ENCODE assay signal across 17 mouse cellular contexts in the genomic region with DNA sequence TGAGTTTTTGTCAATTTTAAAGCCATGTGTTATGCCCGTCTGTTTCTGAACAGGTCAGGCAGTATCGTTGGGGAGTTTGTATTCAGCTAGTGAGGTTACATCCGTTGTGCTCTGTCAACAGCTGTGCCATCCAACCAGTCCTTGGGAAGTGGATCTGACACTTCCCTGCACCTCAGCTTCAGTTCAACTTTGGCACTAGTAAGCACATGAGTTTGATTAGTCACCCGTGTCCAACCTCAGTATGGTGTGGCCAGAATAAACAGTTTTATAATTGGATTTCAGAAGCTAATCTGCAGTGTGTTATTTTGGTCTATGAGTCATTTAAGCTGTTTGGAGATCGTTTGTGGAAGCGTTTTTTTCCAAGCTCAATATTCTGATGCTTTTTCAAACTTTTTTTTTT. TPM values are rescaled to one million over a fixed set of nuclear protein-coding genes. Genes with fewer than 3 reads are reported as not detected.
"Had no signal": no experiment of that assay in that cellular context is flagged by ENCODE, and none has a peak within 500 bp of the region (broad histone marks: within the 10 kb centered on the region; RNA-seq: fewer than 3 reads in every experiment).

No protein-coding gene starts in this region.

- H3K27ac ChIP-seq: kidney, postnatal 0 days; limb, embryonic 10.5 days; liver, embryonic 13.5 days; lung, embryonic 15.5 days; macrophage; midbrain, embryonic 15.5 days; neural tube, embryonic 13.5 days; stomach, postnatal 0 days had no signal

- ATAC-seq: intestine, postnatal 0 days; liver, postnatal 0 days; midbrain, embryonic 15.5 days had no signal

- H3K4me3 ChIP-seq: limb, embryonic 10.5 days; liver, embryonic 13.5 days; lung, embryonic 15.5 days; megakaryocyte, embryonic 14.5 days; midbrain, embryonic 15.5 days; neural tube, embryonic 13.5 days had no signal

- DNase-seq: kidney, adult 8-10 months; kidney, postnatal 4 days; liver, embryonic 13.5 days; liver, postnatal 0 days; lung, postnatal 14 days; right cerebral cortex, adult 18-20 months; right cerebral cortex, postnatal 25 days had no signal

RNA-seq across cellular contexts. Expression of a gene that starts 35.8 kb away (rescaled TPM):
- total RNA-seq: monocyte, adult 5-6 weeks had no signal
